Mouse (Mus musculus) limb, embryonic 14.5 days (tissue): ENCODE measurements at regions not wholly inside any gene's neighbourhood (a gene's known extent, or its start where the extent isn't known, plus 50 kb on each side); places are given as distances from the start of the nearest gene placed in this dataset.

Experiments used
- ATAC-seq: fragments of 200-750 bp; cut with Nextera tagmentation; 2 replicates; pipeline ENCODE4 v1.8.0; 2017; ENCODE audit warnings: low read depth, moderate number of reproducible peaks, moderate TSS enrichment; ENCODE audit not compliant: low FRiP score
- DNase-seq: peaks from one replicate; pipeline ENCODE4 v3.0.0-alpha.2; 2015; ENCODE audit warnings: low spot score
- H3K27ac ChIP-seq: fragments of 300-500 bp; sonication (generic); replicated peaks from 2 replicates; pipeline ENCODE4 v1.5.1; 2014; ENCODE audit warnings: low read depth, mild to moderate bottlenecking, low read length, moderate library complexity, mixed read lengths
- H3K27me3 ChIP-seq: fragments of 300-500 bp; sonication (generic); 2 replicates; pipeline ENCODE4 v1.6.1; 2014; ENCODE audit warnings: low read length, mixed read lengths; ENCODE audit not compliant: control insufficient read depth, insufficient read depth
- H3K36me3 ChIP-seq: fragments of 300-500 bp; sonication (generic); 2 replicates; pipeline ENCODE4 v1.6.1; 2014; ENCODE audit warnings: mild to moderate bottlenecking, low read length, moderate library complexity, mixed read lengths; ENCODE audit not compliant: control insufficient read depth, insufficient read depth
- H3K4me1 ChIP-seq: fragments of 300-500 bp; sonication (generic); 2 replicates; pipeline ENCODE4 v1.6.1; 2014; ENCODE audit warnings: antibody characterized with exemption, low read length, mixed read lengths; ENCODE audit not compliant: control insufficient read depth, insufficient read depth
- H3K4me2 ChIP-seq: fragments of 300-500 bp; sonication (generic); replicated peaks from 2 replicates; pipeline ENCODE4 v1.6.1; 2014; ENCODE audit warnings: low read depth, mild to moderate bottlenecking, low read length, moderate library complexity; ENCODE audit not compliant: severe bottlenecking
- H3K4me3 ChIP-seq: fragments of 300-500 bp; sonication (generic); replicated peaks from 2 replicates; pipeline ENCODE4 v1.5.1; 2014; ENCODE audit warnings: low read length
- H3K9ac ChIP-seq: fragments of 300-500 bp; sonication (generic); 2 replicates; pipeline ENCODE4 v1.6.1; 2014; ENCODE audit warnings: mild to moderate bottlenecking, low read depth, low read length, moderate library complexity; ENCODE audit not compliant: severe bottlenecking
- H3K9me3 ChIP-seq: fragments of 300-500 bp; sonication (generic); 2 replicates; pipeline ENCODE4 v1.6.1; 2016; ENCODE audit warnings: low read length; ENCODE audit not compliant: control insufficient read depth
- POLR2A ChIP-seq: fragments of 200-500 bp; IDR thresholded peaks from 2 replicates; pipeline ENCODE4 v1.8.0; 2012; ENCODE audit warnings: inconsistent platforms, mild to moderate bottlenecking, moderate library complexity, borderline replicate concordance; ENCODE audit not compliant: insufficient read depth, insufficient read length; ENCODE audit errors: extremely low read depth
- WGBS: fragments of 180-500 bp; shearing (Covaris S2); extraction: QIAGEN DNeasy Blood & Tissue Kit; methylation state at CpG from one replicate; pipeline ENCODE4 v1.1.7; 2014; 5-methylcytosine and 5-hydroxymethylcytosine counted together

DNA sequence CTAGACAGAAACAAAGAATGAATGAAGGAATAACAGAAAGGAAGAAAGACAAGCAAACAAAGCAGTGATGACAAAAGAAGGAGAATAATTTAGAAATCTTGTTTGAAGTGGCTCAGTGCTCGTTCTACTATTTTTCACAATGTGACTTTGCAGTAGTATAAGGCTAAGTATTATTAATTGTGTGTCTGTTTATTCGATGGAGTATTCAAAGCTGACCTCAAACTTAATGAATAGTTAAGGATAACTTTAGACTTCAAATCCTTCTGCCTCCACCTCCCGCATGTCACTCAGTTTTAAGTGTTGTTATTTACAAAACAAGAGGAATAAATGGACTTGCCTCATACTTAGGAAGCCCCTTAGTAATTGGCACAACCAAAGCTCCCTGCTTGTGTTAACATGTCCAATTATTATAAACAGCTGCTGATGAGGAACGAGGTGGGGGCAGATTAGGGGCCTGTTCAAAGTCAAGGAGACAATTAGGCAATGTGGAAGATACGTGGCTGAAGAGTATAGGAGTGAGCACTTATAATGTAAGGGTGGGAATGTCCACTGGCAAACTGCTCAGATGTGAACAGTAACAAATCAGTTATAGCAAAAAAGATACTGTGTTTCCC is 572.0 kb upstream of the Fam92a start:
- WGBS = 43% methylated on average over 5 of the region's 5 CpGs
- Histone ChIP-seq H3K4me1 (no peaks in the 10 kb centered on the region), H3K4me2 (no peak overlapping the region), H3K9ac (no peak overlapping the region), H3K4me3 (no peak overlapping the region), H3K27ac (no peak overlapping the region), H3K9me3 (no peaks in the 10 kb centered on the region), H3K27me3 (no peaks in the 10 kb centered on the region), H3K36me3 (no peaks in the 10 kb centered on the region)
- no peak for ATAC-seq
- TF ChIP-seq POLR2A = no peak
- DNase-seq = no peak

DNA sequence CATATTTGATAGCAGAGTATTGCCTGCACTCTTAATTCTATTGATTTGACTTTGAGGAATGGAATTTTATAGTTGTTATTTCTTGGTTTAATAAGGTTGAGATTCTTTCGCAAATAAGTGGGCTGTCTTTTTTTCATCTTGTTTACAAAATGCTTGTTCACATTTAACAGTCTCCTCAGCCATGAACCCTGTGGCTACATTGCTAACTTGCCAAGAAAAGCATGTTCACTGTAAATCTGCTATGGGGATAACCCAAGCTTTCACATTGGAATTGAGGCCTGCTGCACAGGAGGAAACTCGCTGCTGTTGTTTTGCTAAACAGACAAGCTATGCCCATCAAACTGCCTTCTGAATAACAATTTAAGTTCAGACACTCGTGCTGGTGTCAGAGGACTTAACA is 564.6 kb upstream of the Fam92a start:
- TF ChIP-seq POLR2A = no peak
- Histone ChIP-seq H3K36me3 (no peaks in the 10 kb centered on the region), H3K9ac (no peak overlapping the region), H3K27ac (no peak overlapping the region), H3K4me2 (no peak overlapping the region), H3K9me3 (no peaks in the 10 kb centered on the region), H3K4me1 (no peaks in the 10 kb centered on the region), H3K27me3 (no peaks in the 10 kb centered on the region), H3K4me3 (no peak overlapping the region)
- ATAC-seq (no peak), DNase-seq (no peak)
- WGBS = 67% methylated on average over 3 of the region's 3 CpGs

DNA sequence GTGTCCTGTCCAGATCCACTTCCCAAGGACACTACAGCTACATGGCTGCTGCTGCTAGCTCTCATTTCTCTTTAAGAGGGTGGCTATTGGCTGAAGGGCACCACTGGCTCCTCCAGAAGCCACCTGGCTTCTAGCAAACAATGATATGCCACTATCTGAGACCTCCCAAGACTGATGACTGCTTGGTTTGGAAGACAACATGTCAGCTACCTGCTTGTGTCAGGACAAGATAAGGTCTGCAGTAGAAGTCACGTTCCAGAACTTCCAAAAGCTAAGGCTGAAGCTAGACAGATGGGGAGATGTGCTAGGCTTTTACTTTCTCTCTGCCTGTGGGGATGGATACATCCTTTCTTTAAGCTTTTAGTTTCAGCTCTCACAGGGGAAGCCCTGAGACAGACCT is 528.4 kb upstream of the Fam92a start:
- Histone ChIP-seq H3K36me3 (no peaks in the 10 kb centered on the region), H3K9ac (no peak overlapping the region), H3K9me3 (no peaks in the 10 kb centered on the region), H3K4me1 (no peaks in the 10 kb centered on the region), H3K27ac (no peak overlapping the region), H3K4me2 (no peak overlapping the region), H3K4me3 (no peak overlapping the region), H3K27me3 (no peaks in the 10 kb centered on the region)
- no peak for DNase-seq
- no peak for TF ChIP-seq POLR2A
- ATAC-seq = no peak
- 78% methylated on average over 1 of the region's 1 CpGs for WGBS

DNA sequence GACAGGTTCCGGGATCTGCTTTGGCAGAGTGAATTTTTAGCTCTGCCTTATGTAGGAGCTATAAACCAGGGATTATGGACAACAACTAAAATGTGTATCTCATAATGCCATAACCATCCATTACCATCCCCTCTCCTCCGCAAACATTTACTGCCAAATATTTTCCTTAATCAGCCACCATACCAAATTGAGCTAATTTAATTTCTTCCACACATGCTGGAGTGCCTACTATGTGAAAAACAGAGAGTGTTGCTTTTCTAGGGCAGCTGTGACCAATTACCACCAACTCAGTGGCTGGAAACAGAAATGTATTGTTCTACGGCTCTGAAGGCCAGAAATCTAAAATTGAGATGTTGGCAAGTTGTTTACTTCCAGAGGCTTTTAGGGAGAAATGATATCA is 506.0 kb upstream of the Fam92a start:
- Histone ChIP-seq H3K4me2 (no peak overlapping the region), H3K27me3 (no peaks in the 10 kb centered on the region), H3K27ac (no peak overlapping the region), H3K9me3 (no peaks in the 10 kb centered on the region), H3K36me3 (no peaks in the 10 kb centered on the region), H3K9ac (no peak overlapping the region), H3K4me3 (no peak overlapping the region), H3K4me1 (no peaks in the 10 kb centered on the region)
- ATAC-seq (no peak), DNase-seq (no peak)
- no peak for TF ChIP-seq POLR2A
- 56% methylated on average over 3 of the region's 3 CpGs for WGBS

DNA sequence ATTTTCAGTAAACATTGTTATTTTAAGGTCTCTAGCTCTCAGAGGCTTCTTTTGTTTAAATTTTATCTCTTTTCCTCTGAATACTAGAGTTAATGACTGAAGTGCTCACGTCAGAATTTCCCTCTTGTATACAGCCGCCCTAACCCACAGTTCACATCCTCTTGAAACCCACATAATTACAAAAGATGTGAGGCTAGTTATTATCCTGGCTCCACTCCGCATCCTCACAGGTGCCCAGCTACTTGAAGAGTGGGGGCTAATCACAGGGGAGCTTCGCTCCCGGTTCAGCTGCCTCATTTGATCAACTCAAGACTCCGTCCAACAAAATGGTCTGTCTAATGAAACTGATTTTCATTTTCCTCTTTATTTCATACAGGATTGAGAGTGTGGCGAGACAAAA is 499.6 kb upstream of the Fam92a start:
- WGBS = 69% methylated on average over 7 of the region's 7 CpGs
- ATAC-seq = no peak
- H3K4me1 ChIP-seq = no peaks in the 10 kb centered on the region
- no peak overlapping the region for H3K27ac ChIP-seq
- H3K9ac ChIP-seq = no peak overlapping the region
- no peak for TF ChIP-seq POLR2A
- H3K36me3 ChIP-seq = no peaks in the 10 kb centered on the region
- no peak for DNase-seq
- H3K4me3 ChIP-seq = no peak overlapping the region
- H3K9me3 ChIP-seq = no peaks in the 10 kb centered on the region
- no peak overlapping the region for H3K4me2 ChIP-seq
- H3K27me3 ChIP-seq = no peaks in the 10 kb centered on the region

DNA sequence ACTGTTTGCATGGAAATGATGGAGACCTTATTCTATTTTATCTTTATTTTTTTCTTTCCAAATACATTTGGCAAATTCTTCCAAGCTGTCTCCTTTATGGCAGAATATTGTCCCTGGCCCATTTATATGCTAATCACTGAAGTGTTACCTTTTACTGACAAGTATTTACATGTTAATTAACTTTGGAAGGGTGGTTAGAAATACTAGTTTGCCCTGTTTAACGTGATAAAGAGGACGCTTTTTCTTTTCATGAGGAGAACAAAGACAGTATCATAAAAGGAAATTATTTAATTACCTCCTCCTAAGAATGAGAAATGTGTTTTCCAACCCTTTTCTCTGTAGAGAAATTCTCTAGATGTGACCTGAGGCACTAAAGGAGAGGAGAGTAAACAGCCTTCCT is 491.4 kb upstream of the Fam92a start:
- H3K9ac ChIP-seq = no peak overlapping the region
- H3K36me3 ChIP-seq = no peaks in the 10 kb centered on the region
- no peak overlapping the region for H3K4me3 ChIP-seq
- no peaks in the 10 kb centered on the region for H3K27me3 ChIP-seq
- DNase-seq (no peak), ATAC-seq (no peak)
- H3K4me1 ChIP-seq = no peaks in the 10 kb centered on the region
- 25% methylated on average over 2 of the region's 2 CpGs for WGBS
- no peak overlapping the region for H3K4me2 ChIP-seq
- TF ChIP-seq POLR2A = no peak
- no peak overlapping the region for H3K27ac ChIP-seq
- H3K9me3 ChIP-seq = no peaks in the 10 kb centered on the region
